Mouse (Mus musculus): ENCODE data around the gene Rab11fip3. TPM values are rescaled to one million over a fixed set of nuclear protein-coding genes. Genes with fewer than 3 reads are reported as not detected.

The Rab11fip3 gene
- polyA plus RNA-seq, 1 experiment from 2014 or later = 13.7 TPM

GRCm38 (mm10) chr17:25941511-25942241 lies 127.7 kb downstream of the Rab11fip3 start:
- Histone ChIP-seq H3K27ac (ENCODE audit: low read depth) (peak overlapping the region; percentile 92), H3K27me3 (replicated peaks; ENCODE audit: control insufficient read depth, insufficient read depth, low read length) (no peaks in the 10 kb centered on the region), H3K4me3 (ENCODE audit: low read depth, low read length) (peak overlapping the region; percentile 97), H3K36me3 (ENCODE audit: control insufficient read depth, insufficient read depth, low read length) (peaks cover 8% of the 10 kb centered on the region), H3K4me2 (ENCODE audit: low read length) (peak overlapping the region; percentile 63), H3K4me1 (replicated peaks; ENCODE audit: control insufficient read depth, insufficient read depth, low read length) (peaks cover 9% of the 10 kb centered on the region), H3K9ac (ENCODE audit: low read length) (peak overlapping the region; percentile 94), H3K9me3 (ENCODE audit: control insufficient read depth, low read length) (no peaks in the 10 kb centered on the region)
- ATAC-seq (replicated peaks; ENCODE audit: low FRiP score, low TSS enrichment, low read depth) (peak; percentile 74), DNase-seq (ENCODE audit: low spot score) (peak; percentile 91)
- 3% methylated on average over 54 of the region's 54 CpGs for WGBS

Other genes with a start within 250 kb of the Rab11fip3 start
- gene Wdr24, start 245.9 kb downstream of the Rab11fip3 start, polyA plus RNA-seq (2014; fragmentation: Nextera tagmentation; extraction: Ambion mirVana) = 29.4 and 30.8 TPM in 2 replicates
- 39.5 and 40.2 TPM in 2 replicates for gene Jmjd8, start 240.7 kb downstream of the Rab11fip3 start, polyA plus RNA-seq (2014; fragmentation: Nextera tagmentation; extraction: Ambion mirVana)
- 345 and 350 TPM in 2 replicates for gene Stub1, start 236.2 kb downstream of the Rab11fip3 start, polyA plus RNA-seq (2014; fragmentation: Nextera tagmentation; extraction: Ambion mirVana)
- 1.3 and 1.5 TPM in 2 replicates for gene Rhbdl1, start 232.3 kb downstream of the Rab11fip3 start, polyA plus RNA-seq (2014; fragmentation: Nextera tagmentation; extraction: Ambion mirVana)
- 1.6 and 2.3 TPM in 2 replicates for gene Gm20683, start 227.8 kb downstream of the Rab11fip3 start, polyA plus RNA-seq (2014; fragmentation: Nextera tagmentation; extraction: Ambion mirVana)
- gene Rhot2, start 224.7 kb downstream of the Rab11fip3 start, polyA plus RNA-seq (2014; fragmentation: Nextera tagmentation; extraction: Ambion mirVana) = 10.4 and 11.5 TPM in 2 replicates
- 18.2 and 19.8 TPM in 2 replicates for gene Wdr90, start 208.1 kb downstream of the Rab11fip3 start, polyA plus RNA-seq (2014; fragmentation: Nextera tagmentation; extraction: Ambion mirVana)
- gene Mcrip2, start 200.8 kb downstream of the Rab11fip3 start, polyA plus RNA-seq (2014; fragmentation: Nextera tagmentation; extraction: Ambion mirVana) = 44.1 and 61.2 TPM in 2 replicates
- 63.2 and 64.1 TPM in 2 replicates for gene Mettl26, start 194.5 kb downstream of the Rab11fip3 start, polyA plus RNA-seq (2014; fragmentation: Nextera tagmentation; extraction: Ambion mirVana)
- 0.40 and 0.69 TPM in 2 replicates for gene Wfikkn1, start 188.7 kb downstream of the Rab11fip3 start, polyA plus RNA-seq (2014; fragmentation: Nextera tagmentation; extraction: Ambion mirVana)
- gene Rab40c, start 149.8 kb downstream of the Rab11fip3 start, polyA plus RNA-seq (2014; fragmentation: Nextera tagmentation; extraction: Ambion mirVana) = 14.2 and 14.6 TPM in 2 replicates
- 59.9 and 60.8 TPM in 2 replicates for gene Pigq, start 124.6 kb downstream of the Rab11fip3 start, polyA plus RNA-seq (2014; fragmentation: Nextera tagmentation; extraction: Ambion mirVana)
- gene Nhlrc4, start 124.6 kb downstream of the Rab11fip3 start, polyA plus RNA-seq (2014; fragmentation: Nextera tagmentation; extraction: Ambion mirVana) = not detected in 2 replicates
- 0.28 TPM in 1 of 2 replicates, not detected in the other for gene A930017K11Rik, start 117.0 kb downstream of the Rab11fip3 start, polyA plus RNA-seq (2014; fragmentation: Nextera tagmentation; extraction: Ambion mirVana)
- 23.4 and 23.5 TPM in 2 replicates for gene Capn15, start 83.8 kb downstream of the Rab11fip3 start, polyA plus RNA-seq (2014; fragmentation: Nextera tagmentation; extraction: Ambion mirVana)
- 27.3 and 32.4 TPM in 2 replicates for gene Decr2, start 20.8 kb upstream of the Rab11fip3 start, polyA plus RNA-seq (2014; fragmentation: Nextera tagmentation; extraction: Ambion mirVana)
- 118 and 122 TPM in 2 replicates for gene Nme4, start 26.0 kb upstream of the Rab11fip3 start, polyA plus RNA-seq (2014; fragmentation: Nextera tagmentation; extraction: Ambion mirVana)
- gene Tmem8, start 43.7 kb upstream of the Rab11fip3 start, polyA plus RNA-seq (2014; fragmentation: Nextera tagmentation; extraction: Ambion mirVana) = 2.7 and 4.9 TPM in 2 replicates
- gene Mrpl28, start 53.9 kb upstream of the Rab11fip3 start, polyA plus RNA-seq (2014; fragmentation: Nextera tagmentation; extraction: Ambion mirVana) = 235 and 241 TPM in 2 replicates
- 11.5 and 13.1 TPM in 2 replicates for gene Axin1, start 69.1 kb upstream of the Rab11fip3 start, polyA plus RNA-seq (2014; fragmentation: Nextera tagmentation; extraction: Ambion mirVana)
- 0.47 and 3.7 TPM in 2 replicates for gene Pdia2, start 129.5 kb upstream of the Rab11fip3 start, polyA plus RNA-seq (2014; fragmentation: Nextera tagmentation; extraction: Ambion mirVana)
- gene Rgs11, start 133.4 kb upstream of the Rab11fip3 start, polyA plus RNA-seq (2014; fragmentation: Nextera tagmentation; extraction: Ambion mirVana) = 14.3 and 20.0 TPM in 2 replicates
- gene Arhgdig, start 138.2 kb upstream of the Rab11fip3 start, polyA plus RNA-seq (2014; fragmentation: Nextera tagmentation; extraction: Ambion mirVana) = 21.4 and 29.0 TPM in 2 replicates
- gene Fam234a, start 174.7 kb upstream of the Rab11fip3 start, polyA plus RNA-seq (2014; fragmentation: Nextera tagmentation; extraction: Ambion mirVana) = 71.9 and 76.5 TPM in 2 replicates
- 99.6 and 105 TPM in 2 replicates for gene Luc7l, start 183.3 kb upstream of the Rab11fip3 start, polyA plus RNA-seq (2014; fragmentation: Nextera tagmentation; extraction: Ambion mirVana)

All from intestine, embryonic 14.5 days (tissue).